Mouse (Mus musculus) urinary bladder, postnatal 4 days (tissue): ENCODE data around the gene Pnkp.

Source experiments
- DNase-seq, 2 experiments: peaks; one replicate each; pipeline ENCODE4 v3.0.0; 2021 to 2022; ENCODE audit warnings: low spot score in 2 of 2

Gene Pnkp

GRCm38 (mm10) chr7:44901230-44901722, 44.3 kb downstream of the Pnkp start:
- no peak for DNase-seq

GRCm38 (mm10) chr7:44905430-44905829, 48.5 kb downstream of the Pnkp start:
- no peak for DNase-seq

GRCm38 (mm10) chr7:44908706-44909476, 52.0 kb downstream of the Pnkp start:
- DNase-seq: no peak
